Mouse (Mus musculus): Measurements from ENCODE around the gene Dhrs3. TPM values are rescaled to one million over a fixed set of nuclear protein-coding genes. Genes with fewer than 3 reads are reported as not detected.

The Dhrs3 gene
- polyA plus RNA-seq, 1 experiment from 2014 or later: 33.9 TPM

GRCm38 (mm10) chr4:144917101-144917500, 24.5 kb downstream of the Dhrs3 start:
- H3K27ac ChIP-seq: no peak overlapping the region
- H3K9ac ChIP-seq: no peak overlapping the region
- no peaks in the 10 kb centered on the region for H3K9me3 ChIP-seq (replicated peaks)
- peaks cover 35% of the 10 kb centered on the region for H3K36me3 ChIP-seq
- H3K27me3 ChIP-seq (replicated peaks): no peaks in the 10 kb centered on the region
- no peak overlapping the region for H3K4me2 ChIP-seq
- ATAC-seq: no peak
- H3K4me1 ChIP-seq: peaks cover 9% of the 10 kb centered on the region
- 54% methylated on average over 4 of the region's 4 CpGs for WGBS (ENCODE audit: insufficient replicate concordance)
- no peak overlapping the region for H3K4me3 ChIP-seq

DNA sequence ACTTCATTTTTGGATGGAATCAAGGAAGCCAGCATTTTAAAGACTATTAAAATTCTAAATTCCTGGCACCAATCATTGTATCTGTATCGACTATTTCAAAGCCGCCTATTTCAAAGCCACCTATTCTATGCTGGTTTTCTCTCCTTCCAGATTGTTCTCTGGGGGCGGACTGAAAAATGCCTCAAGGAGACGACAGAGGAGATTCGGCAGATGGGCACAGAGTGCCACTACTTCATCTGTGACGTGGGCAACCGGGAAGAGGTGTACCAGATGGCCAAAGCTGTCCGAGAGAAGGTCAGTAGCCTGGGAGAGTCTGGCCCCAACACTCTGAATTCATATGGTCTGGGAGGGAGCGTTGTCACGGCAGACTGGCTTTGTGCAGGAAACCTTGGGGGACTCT, 25.9 kb downstream of the Dhrs3 start:
- WGBS (ENCODE audit: insufficient replicate concordance): 80% methylated on average over 10 of the region's 10 CpGs
- Histone ChIP-seq H3K9me3 (replicated peaks) (no peaks in the 10 kb centered on the region), H3K27ac (no peak overlapping the region), H3K4me3 (no peak overlapping the region), H3K4me1 (peaks cover 5% of the 10 kb centered on the region), H3K36me3 (peaks cover 49% of the 10 kb centered on the region), H3K4me2 (no peak overlapping the region), H3K9ac (no peak overlapping the region), H3K27me3 (replicated peaks) (no peaks in the 10 kb centered on the region)
- ATAC-seq: no peak

GRCm38 (mm10) chr4:144928693-144929436, 36.2 kb downstream of the Dhrs3 start:
- 66% methylated on average over 5 of the region's 5 CpGs for WGBS (ENCODE audit: insufficient replicate concordance)
- H3K27me3 ChIP-seq (replicated peaks): 0 out of 2 replicates have a peak, but pooled peaks cover 8% of the 10 kb centered on the region
- H3K4me2 ChIP-seq: no peak overlapping the region
- no peak for ATAC-seq
- no peak overlapping the region for H3K4me3 ChIP-seq
- H3K9me3 ChIP-seq (replicated peaks): no peaks in the 10 kb centered on the region
- no peak overlapping the region for H3K9ac ChIP-seq
- H3K4me1 ChIP-seq: peaks cover 11% of the 10 kb centered on the region; the same call in 1 of the 2 replicates
- H3K36me3 ChIP-seq: peaks cover 21% of the 10 kb centered on the region
- H3K27ac ChIP-seq: no peak overlapping the region

DNA sequence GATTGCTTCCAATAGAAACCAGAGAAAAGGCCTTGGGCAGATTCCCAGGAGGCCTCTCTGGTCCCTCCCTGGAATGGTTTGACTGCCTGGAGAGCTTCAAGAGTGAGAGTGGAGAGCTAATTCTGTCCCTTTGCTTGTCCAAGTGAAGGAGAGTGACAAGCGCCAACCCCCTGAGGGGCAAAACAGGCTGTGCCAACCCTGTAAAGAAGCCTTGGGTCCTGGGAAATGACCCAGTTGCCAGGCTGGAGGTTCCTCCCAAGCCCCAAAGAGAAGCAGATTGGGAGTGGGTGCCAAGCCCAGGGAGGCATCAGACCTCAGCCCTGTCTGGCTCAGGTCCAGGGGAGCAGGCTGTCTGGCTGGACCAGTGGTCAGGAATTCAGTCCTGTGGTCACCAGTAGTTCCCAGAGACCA, 37.2 kb downstream of the Dhrs3 start:
- WGBS (ENCODE audit: insufficient replicate concordance): 83% methylated on average over 1 of the region's 1 CpGs
- Histone ChIP-seq H3K9ac (no peak overlapping the region), H3K9me3 (replicated peaks) (no peaks in the 10 kb centered on the region), H3K27ac (no peak overlapping the region), H3K36me3 (peaks cover 21% of the 10 kb centered on the region), H3K4me2 (no peak overlapping the region), H3K27me3 (replicated peaks) (0 out of 2 replicates have a peak, but pooled peaks cover 8% of the 10 kb centered on the region), H3K4me1 (peaks cover 11% of the 10 kb centered on the region; the same call in 1 of the 2 replicates), H3K4me3 (no peak overlapping the region)
- no peak for ATAC-seq

DNA sequence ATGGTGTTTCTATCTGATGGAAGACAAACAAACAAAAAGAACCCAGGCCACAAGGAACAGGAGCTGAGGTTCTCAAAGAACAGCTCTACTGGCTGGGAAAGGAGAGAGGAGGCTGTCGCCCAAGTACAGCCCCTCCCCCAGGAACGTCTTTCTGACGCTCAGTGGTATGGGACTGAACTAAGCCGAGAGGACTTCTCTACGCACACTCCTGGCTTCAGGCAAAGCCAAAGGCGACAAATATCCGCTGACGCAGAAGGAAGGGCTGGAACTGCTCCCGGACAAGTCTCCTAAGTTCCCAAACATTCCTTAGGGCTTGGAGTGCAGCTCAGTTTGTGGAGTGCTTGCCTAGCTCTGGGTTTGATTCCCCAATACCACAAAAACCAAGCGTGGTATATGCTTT, 37.7 kb downstream of the Dhrs3 start:
- peak; percentile 40; the same call in 1 of the 2 replicates for ATAC-seq
- Histone ChIP-seq H3K9me3 (replicated peaks) (no peaks in the 10 kb centered on the region), H3K4me3 (no peak overlapping the region), H3K27me3 (replicated peaks) (0 out of 2 replicates have a peak, but pooled peaks cover 8% of the 10 kb centered on the region), H3K9ac (no peak overlapping the region), H3K4me2 (no peak overlapping the region; the same call in 1 of the 2 replicates), H3K27ac (no peak overlapping the region), H3K36me3 (peaks cover 21% of the 10 kb centered on the region), H3K4me1 (peaks cover 11% of the 10 kb centered on the region; the same call in 1 of the 2 replicates)
- 22% methylated on average over 10 of the region's 10 CpGs for WGBS (ENCODE audit: insufficient replicate concordance)

DNA sequence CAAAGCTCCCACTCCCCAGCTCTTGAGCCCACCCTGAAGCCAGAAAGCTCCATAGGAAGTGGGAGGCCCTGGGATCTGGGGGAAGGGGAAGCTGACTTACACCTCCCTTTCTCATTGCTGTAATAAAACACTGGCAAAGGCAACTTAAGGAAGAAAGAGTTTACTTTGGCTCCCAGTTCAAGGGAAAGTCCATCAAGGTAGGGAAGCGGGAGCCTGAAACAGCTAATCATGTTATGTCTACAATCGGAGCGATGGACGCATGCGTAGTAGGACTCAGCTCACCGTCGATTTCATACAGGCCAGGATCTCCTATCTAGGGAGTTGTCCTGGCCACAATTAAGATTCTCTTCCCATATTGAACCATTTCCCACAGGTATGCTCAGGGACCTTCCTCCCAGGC, 38.5 kb downstream of the Dhrs3 start:
- H3K4me2 ChIP-seq: no peak overlapping the region
- WGBS (ENCODE audit: insufficient replicate concordance): 82% methylated on average over 7 of the region's 7 CpGs
- 0 out of 2 replicates have a peak, but pooled peaks cover 8% of the 10 kb centered on the region for H3K27me3 ChIP-seq (replicated peaks)
- H3K4me3 ChIP-seq: no peak overlapping the region
- H3K36me3 ChIP-seq: peaks cover 18% of the 10 kb centered on the region
- no peaks in the 10 kb centered on the region for H3K9me3 ChIP-seq (replicated peaks)
- H3K9ac ChIP-seq: no peak overlapping the region
- ATAC-seq: no peak
- peaks cover 11% of the 10 kb centered on the region; the same call in 1 of the 2 replicates for H3K4me1 ChIP-seq
- no peak overlapping the region for H3K27ac ChIP-seq

GRCm38 (mm10) chr4:144934501-144934900, 41.9 kb downstream of the Dhrs3 start:
- no peak for ATAC-seq
- Histone ChIP-seq H3K4me1 (peaks cover 11% of the 10 kb centered on the region; the same call in 1 of the 2 replicates), H3K36me3 (no peaks in the 10 kb centered on the region), H3K9me3 (replicated peaks) (no peaks in the 10 kb centered on the region), H3K4me2 (no peak overlapping the region), H3K27me3 (replicated peaks) (peaks cover 7% of the 10 kb centered on the region; the same call in 1 of the 2 replicates), H3K4me3 (no peak overlapping the region), H3K9ac (no peak overlapping the region), H3K27ac (no peak overlapping the region)
- WGBS (ENCODE audit: insufficient replicate concordance): 30% methylated on average over 1 of the region's 1 CpGs

DNA sequence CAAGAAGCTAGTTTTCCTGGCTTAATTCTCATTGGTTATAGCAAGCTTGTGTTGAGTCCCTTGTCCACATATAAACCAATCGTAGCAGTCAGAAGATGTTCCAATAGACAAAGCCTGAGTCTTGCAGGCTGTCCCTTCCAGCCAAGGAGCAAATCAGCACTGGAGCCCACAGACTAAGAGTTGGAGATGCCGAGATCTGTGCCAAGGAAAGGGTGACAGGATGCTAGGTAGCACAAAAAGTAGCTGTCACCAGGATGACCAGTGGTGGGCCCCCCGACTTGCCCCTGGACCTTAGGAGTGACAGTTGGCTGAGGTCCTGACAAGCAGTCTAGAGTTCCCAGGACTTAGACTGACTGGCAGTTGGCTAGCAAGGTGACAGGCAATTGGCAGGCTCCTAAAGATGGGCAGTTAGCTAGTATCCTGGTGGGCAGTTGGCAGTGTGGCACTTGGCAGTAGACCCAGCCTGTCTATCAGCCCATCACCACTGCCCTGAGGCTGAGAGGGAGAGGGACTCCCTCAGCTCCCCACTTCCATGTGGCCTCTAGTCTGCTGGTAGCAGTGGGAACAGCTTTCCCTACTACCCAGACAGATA, 44.0 kb downstream of the Dhrs3 start:
- peaks cover 7% of the 10 kb centered on the region; the same call in 1 of the 2 replicates for H3K27me3 ChIP-seq (replicated peaks)
- no peak overlapping the region for H3K9ac ChIP-seq
- no peaks in the 10 kb centered on the region for H3K9me3 ChIP-seq (replicated peaks)
- no peak overlapping the region for H3K4me2 ChIP-seq
- H3K4me1 ChIP-seq: 0 out of 2 replicates have a peak, but pooled peaks cover 10% of the 10 kb centered on the region
- H3K36me3 ChIP-seq: no peaks in the 10 kb centered on the region
- WGBS (ENCODE audit: insufficient replicate concordance): 67% methylated on average over 3 of the region's 3 CpGs
- no peak overlapping the region for H3K4me3 ChIP-seq
- H3K27ac ChIP-seq: no peak overlapping the region
- ATAC-seq: no peak

GRCm38 (mm10) chr4:144939847-144940411, 47.3 kb downstream of the Dhrs3 start:
- 62% methylated on average over 4 of the region's 4 CpGs for WGBS (ENCODE audit: insufficient replicate concordance)
- no peaks in the 10 kb centered on the region for H3K9me3 ChIP-seq (replicated peaks)
- ATAC-seq: no peak

DNA sequence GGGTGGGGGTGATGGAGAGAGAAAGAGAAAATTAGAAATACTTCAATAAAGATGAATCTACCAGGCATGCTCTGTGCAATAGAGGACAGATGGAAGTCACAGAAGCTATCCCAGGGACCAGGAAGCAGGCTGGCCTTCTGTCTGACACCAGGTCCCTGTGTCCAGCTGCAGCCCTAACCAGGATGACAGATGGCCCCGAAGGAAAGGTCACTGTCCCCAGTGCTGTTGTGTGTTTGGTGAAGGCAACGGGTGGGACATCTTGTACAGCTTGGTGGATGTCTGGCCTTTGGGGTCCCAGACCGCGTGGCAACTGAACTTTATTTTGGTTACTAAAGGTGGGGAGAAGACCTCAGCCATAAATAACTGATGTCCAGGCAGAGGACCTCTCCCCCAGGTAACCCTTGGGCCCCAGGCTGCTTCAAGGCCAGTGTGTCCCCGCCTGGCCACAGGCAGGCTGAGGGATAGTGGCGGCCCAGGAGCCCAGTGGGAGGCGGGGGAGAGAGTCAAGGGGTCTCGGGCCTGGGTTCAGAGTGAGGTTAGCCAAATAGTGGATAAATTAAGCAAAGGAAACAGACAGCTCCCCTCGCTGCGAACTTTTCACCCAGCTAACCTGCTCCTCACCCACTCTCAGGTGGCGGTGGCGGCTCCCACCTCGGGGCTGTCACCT, 48.3 kb downstream of the Dhrs3 start:
- Histone ChIP-seq H3K27ac (no peak overlapping the region), H3K27me3 (replicated peaks) (peaks cover 7% of the 10 kb centered on the region; the same call in 1 of the 2 replicates), H3K36me3 (no peaks in the 10 kb centered on the region), H3K9ac (no peak overlapping the region), H3K4me2 (no peak overlapping the region), H3K4me1 (peaks cover 21% of the 10 kb centered on the region), H3K9me3 (replicated peaks) (no peaks in the 10 kb centered on the region), H3K4me3 (no peak overlapping the region)
- 59% methylated on average over 13 of the region's 13 CpGs for WGBS (ENCODE audit: insufficient replicate concordance)
- no peak for ATAC-seq

More at GRCm38 (mm10) chr4:144939847-144940411, 47.3 kb downstream of the Dhrs3 start:
- peaks cover 7% of the 10 kb centered on the region; the same call in 1 of the 2 replicates for H3K27me3 ChIP-seq (replicated peaks)
- no peak overlapping the region for H3K4me3 ChIP-seq
- no peaks in the 10 kb centered on the region for H3K36me3 ChIP-seq
- H3K4me1 ChIP-seq: peaks cover 21% of the 10 kb centered on the region
- H3K4me2 ChIP-seq: no peak overlapping the region
- no peak overlapping the region for H3K9ac ChIP-seq
- no peak overlapping the region for H3K27ac ChIP-seq

DNA sequence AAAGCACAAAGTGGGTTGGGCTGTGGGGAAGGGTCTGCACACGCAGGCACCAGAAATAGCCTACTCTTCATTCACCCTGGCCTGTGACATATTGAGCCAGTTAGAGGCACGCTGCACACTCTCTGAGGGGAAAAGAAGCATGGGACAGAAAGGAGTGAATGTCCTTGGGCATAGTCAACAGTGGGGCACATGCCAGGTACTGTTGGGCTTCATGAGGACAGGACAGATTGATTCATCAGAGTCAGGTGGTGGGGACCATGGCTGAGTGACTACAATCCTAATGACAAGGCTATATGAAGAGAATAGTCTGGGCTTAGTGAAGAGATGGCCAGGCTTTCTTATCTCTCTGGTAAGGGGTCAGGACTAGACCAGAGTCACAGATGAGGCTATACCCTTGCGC, 49.8 kb downstream of the Dhrs3 start:
- H3K27ac ChIP-seq: no peak overlapping the region
- WGBS (ENCODE audit: insufficient replicate concordance): 71% methylated on average over 3 of the region's 3 CpGs

More for the DNA sequence above, 49.8 kb downstream of the Dhrs3 start:
- Histone ChIP-seq H3K9me3 (replicated peaks) (no peaks in the 10 kb centered on the region), H3K9ac (no peak overlapping the region), H3K4me2 (no peak overlapping the region), H3K4me1 (peaks cover 24% of the 10 kb centered on the region), H3K36me3 (no peaks in the 10 kb centered on the region), H3K27me3 (replicated peaks) (no peaks in the 10 kb centered on the region), H3K4me3 (no peak overlapping the region)
- ATAC-seq: no peak

Data from liver, embryonic 12.5 days (tissue).